Mouse (Mus musculus) c-Kit-negative CD71-positive TER-119-positive erythroid progenitor cells, embryonic 14.5 days (primary cell): ENCODE results near the gene Bcl2l10.

Experiments used
- DNase-seq: peaks from one replicate; pipeline ENCODE4 v3.0.0-alpha.2; 2013; ENCODE audit warnings: low read depth, low spot score

Bcl2l10 gene

DNA sequence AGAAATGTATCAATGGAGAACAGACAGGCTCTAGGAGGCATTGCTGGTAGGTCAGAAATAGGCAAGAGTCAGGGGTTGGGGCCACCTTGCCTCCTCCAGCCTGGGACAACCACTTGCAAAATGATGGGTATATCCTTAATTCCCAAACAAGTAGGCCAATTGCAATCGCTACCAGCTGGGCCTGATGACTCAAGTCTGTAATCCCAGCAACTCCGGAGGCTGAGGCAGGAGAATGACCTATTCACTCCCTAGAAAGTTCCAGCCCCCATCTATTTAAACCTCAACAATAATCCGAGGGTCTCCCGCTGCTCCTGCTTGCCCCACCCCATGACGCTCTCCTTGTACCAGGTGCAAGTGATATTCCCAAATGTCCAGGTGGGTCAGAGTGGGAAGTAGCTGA is at the start of gene Bcl2l10:
Bcl2l10 (plus strand) TSS at position 301 of the 400 bp plus-strand sequence.
- no peak for DNase-seq

DNA sequence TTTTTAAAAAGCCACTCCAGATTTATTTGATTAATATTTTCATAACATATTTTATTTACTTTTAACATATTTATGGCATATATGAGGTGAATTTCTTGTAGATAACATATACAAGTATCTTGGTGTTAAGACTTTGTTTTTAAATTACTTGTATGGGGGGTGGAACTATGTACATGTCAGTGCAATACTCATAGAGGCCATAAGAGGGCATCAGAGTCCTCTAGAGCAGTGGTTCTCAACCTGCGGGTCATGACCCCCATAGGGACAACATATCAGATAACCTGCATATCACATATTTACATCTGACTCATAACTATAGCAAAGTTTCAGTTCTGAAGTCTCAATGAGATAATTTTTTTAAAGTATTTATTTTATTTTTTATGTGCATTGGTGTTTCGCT is 48.2 kb upstream of the Bcl2l10 start:
- no peak for DNase-seq

DNA sequence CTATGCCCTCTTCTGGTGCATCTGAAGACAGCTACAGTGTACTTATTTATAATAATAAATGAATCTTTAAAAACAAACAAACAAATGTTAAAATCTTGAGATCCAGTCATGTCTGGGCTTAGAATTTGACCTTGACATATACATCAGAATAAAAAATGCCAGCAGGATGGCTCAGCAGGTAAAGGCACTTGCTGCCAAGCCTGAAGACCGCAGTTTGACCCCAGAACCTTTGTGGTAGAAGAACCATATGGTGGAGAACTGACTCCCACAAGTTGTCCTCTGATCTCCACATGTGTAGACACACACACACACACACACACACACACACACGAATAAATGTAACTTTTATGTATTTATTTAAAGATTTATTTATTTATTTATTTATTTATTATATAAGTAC is 44.5 kb upstream of the Bcl2l10 start:
- no peak for DNase-seq

DNA sequence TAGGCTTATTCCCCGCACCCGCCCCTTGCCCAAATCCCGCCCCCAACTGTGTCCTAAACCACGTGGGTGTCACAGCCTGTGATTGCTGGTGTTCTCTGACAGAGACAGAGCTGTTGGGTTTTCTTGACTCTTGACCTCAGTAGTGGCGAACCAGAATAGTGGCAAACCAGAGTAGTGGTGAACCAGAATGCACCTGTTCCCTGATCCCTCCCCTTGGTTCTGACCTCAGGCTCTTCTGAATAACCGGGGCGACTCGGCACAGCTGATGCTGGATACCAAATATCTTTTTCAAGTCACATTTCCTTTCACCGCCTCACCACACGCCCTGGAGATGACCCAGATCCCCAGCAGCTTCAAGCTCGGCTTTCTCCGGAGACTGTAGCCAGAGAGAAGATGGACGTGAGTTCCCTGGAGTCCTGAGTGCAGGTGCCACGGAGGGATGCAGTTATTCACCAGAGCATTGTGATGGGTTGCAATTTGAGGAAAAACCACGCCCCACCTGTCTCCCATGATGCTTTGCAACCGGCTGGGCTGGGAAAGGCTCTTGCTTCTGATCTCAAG is 43.8 kb upstream of the Bcl2l10 start:
- no peak for DNase-seq

DNA sequence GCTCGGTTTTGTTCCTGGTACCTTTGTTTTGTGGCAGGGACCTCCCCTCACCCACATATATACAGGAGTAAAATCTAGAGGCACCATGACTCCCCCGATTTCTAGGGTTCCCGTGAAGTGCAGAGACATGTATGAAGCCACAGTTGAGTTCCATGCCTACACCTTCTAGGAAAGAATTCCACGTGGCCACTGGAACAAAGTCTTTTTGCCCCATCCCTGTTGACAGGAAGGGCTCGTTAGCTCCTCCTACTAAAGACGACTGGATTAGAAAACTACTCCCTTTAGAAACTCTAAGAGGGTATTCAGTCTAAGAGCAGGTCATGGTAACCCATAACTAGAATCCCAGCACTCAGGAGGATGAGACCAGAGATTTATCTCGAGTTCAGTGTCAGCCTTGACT is 43.3 kb upstream of the Bcl2l10 start:
- DNase-seq: no peak

DNA sequence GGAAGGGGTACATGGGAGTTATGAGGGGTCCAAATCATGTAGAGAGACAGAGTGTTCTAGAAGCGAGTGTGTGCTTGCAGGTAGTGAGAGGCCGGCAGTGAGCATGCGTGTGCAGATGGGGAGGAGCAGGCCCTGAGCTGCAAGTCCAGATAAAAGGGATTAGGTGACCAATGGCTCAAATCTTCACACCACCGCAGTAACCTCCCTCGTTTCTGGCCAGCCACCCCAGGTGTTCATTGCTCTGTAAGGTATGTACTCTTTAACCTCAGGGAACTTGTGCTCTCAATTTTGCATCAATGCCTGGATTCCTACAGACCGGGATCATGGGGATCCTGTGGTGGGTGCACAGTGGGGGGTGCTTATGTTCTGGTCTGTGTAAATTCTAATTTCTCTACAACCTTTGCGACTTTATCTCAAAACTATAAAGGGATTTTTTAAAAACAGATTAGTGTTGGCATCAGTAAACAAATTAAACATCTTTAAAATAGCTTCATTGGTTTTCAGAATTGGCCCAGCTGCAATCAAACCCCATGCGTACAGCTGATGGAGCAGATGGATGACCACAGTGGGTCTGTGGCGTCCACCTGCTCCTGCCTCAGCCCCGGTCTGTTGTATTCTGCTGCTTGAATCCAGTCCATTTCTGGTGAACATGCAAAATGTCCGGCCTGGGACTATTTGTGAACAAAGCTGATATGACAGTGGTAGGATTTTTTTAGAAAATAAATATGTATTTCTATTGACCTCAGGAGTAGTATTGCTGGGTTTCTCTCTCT is 41.2 kb upstream of the Bcl2l10 start, which contains the start of gene Gnb5:
Gnb5 (plus strand) TSS at position 163 of the 773 bp plus-strand sequence.
- DNase-seq: no peak

DNA sequence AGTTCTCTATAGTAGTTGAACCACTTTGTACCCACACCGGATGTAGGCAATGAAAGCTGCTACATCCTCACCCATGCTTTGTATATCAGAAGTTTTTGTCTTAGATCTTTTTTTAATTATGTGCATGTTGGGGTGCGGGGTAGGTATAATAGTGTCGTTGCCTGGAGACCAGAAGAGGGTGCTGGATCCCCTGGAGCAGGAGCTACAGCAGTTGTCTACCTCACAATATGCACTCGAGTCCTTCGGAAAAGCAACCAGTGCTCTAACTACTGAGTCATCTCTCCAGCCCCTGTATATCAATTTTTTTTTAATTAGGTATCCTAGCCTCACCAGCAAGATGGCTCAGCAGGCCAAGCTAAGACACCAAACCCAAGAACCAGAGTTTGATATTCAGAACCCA is 40.5 kb upstream of the Bcl2l10 start:
- DNase-seq: no peak

DNA sequence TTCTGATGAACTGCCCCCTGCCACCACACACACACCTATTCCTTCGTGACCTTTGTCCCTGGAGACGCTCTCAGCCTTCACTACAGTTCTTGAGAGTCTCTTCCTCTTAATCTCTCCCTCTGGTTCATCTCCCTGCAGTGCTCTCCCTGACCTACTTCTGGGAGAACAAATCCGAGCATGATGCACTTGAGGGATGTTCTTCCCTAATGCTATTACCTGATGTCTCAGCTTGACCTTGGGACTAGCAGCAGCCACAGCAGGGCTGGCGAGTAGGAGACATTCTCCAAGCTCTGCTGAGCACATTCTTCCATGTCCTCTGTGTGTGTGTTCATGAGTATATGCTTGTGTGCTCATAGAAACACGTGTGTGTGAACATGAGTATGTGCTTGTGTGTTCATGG is 38.9 kb upstream of the Bcl2l10 start:
- DNase-seq: no peak

DNA sequence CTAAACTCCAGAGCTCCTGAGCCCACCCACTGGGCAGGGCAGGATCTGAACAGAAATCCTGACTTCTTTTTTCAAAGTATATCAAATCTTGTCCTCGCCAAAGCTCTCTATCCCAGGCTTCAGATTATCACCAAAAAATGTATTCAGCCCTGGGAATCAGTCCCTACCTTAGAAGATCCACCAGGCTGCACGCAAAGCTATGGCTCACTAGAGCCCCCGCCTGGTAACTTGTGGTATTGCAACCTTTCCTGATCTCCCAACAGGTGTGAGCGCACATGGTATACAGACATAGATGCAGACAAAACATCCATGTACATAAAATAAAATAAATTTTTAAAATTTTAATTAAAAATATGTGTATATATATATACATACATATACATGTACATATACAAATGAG is 35.5 kb upstream of the Bcl2l10 start:
- peak; percentile 43 for DNase-seq

DNA sequence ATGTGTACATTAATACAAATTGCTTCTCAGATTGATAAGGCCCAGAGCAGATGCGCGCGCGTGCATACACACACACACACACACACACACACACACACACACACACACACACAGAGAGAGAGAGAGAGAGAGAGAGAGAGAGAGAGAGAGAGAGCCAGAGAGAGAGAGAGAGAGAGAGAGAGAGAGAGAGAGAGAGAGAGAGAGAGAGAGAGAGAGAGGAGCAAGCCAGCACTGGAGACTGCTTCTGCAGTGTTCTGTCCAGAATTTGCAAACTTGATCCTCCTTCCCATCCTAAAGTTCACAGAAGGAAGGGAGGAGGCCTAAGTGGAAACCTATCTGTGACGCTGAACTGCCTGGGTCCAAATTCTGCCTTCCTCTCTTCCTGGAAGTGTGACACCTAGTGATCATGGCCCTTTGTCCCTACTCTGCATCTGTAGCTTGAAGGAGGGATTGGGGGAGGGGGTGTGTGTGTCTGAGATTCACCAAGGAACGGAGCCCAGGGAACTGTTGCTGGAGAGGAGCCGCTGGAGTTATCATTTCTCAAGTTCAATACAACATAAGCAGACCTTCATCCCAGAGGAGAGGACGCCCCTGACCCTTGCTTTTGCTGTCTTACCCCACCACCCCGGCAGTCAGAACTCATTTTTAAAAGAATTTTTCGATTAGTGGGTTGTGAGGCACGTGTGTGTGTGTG is 34.3 kb upstream of the Bcl2l10 start:
- no peak for DNase-seq

DNA sequence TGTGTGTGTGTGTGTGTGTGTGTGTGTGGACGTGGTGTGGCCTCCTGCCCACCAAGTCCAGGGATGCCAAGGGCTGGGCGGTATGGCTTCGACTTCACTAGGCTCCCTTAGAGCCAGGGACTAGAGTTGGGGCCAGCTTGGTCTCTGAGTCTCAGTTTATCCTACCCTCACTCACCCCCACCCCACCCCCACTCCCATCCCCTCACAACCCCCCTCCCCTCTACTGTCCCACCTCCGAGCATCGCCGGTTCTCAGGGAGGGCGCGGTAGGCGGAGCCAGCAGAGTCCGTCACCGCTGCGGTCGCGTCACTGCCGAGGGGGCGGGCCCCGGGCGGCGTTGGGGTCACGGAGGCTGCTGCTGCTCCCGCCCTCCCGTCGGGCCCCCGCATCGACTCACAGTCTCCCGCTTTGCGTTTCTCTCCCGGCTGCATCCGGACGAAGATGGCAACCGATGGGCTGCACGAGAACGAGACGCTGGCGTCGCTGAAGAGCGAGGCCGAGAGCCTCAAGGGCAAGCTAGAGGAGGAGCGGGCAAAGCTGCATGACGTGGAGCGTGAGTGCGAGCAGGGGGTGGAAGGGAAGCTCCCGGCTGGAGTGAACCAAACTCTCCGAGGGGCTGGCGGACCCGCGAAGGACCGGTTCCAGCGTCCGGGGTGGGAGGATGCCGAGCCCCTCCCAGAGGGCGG is 33.6 kb upstream of the Bcl2l10 start:
- DNase-seq: no peak

DNA sequence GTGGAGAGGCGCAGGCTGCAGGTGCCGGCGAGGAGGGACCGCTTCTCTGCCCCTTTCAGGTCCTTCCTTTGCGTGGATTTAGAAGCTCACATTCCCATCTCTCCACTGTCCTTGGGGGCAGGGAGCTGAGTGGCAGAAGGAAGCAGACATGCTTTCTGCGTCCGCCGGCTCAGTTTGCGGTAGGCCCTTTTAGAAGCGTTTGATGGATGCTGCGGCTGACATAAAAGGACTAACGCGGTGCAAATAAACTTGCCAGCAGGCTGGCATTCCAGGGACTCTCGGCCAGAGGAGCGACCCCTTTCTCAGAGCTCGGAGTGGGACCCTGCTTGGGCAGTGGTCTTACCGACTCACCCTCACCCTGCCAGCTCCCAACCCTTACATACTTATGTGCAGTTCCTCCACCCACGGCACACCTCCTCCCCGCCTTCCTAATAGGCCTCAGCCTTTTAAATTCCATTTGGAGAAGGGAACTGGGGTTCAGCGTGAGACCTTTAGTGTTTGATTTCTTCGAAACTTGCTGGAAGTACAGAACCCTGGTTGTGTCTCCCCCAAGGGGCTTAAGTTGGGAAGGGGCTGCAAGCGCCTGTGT is 32.9 kb upstream of the Bcl2l10 start:
- no peak for DNase-seq

DNA sequence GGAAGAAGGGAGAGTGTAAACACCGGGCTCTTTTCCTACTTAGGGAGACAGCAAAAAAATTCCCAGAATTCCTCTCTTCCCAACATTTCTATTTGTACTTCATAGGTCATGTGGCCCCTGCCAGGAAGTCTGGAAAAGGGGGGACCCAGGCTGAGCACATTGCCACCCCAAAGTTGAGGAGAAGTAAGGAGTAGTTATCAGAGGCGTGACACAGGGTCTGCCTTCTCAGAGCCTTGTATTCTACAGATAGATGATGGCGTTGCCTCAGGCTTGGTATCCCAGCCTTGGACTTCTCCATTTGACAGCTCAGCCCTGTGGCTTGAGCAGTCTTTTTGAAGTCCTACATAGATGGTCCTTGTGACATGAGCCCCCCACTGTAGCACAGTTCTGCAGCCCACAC is 32.3 kb upstream of the Bcl2l10 start:
- DNase-seq: no peak

DNA sequence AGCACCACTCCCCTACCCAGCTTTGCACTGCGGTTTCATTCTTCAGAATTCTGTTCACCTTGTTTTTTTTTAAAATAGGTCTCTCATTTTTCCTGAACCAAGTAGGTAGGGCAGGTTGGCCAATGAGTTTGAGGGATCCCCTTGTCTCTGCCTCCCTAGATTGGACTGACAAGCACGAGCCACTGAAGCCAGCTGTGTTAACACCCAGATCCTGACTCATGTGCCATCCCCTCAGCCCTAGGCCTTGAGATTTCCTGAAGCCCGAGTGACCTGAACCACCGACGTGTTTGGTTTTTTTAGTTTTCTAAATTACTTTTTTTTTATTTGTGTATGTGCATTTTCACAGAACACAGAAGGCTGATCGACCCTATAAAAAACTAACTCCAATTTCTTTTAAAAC is 30.8 kb upstream of the Bcl2l10 start:
- DNase-seq: no peak

DNA sequence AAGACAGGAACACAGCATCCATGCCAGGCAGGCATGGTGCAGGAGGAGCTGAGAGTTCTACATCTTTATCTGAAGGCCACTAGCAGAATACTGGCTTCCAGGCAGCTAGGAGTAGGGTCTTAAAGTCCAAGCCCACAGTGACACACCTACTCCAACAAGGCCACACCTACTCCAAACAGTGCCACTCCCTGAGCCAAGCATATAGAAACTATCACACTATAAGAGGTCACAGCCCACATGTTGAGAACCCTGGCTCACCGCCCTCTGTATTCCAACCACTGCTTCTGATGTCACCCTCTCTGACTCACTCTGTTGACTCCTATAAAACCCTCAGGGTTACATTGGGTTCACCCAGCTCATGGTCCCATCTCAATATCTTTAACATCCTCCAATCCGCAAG is 29.4 kb upstream of the Bcl2l10 start:
- no peak for DNase-seq

DNA sequence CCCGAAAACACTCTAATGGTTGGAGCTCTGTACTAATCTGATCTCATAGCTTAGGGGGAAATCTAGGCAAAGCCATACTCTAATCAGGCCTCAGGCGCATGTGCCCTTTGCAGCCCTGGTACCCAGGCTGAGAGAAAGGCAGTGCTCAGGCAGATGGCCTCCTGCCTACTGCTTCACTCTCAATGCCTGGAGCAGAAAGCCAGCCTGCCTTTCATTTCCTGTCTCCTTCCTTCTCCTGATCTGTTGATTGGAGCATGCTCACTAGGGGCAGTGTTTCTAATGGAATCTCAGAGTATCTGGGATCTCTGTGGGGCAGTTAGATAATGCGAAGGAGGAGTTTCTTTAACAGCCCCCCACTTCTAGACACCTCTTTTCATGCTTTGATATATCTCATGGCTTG is 28.2 kb upstream of the Bcl2l10 start:
- no peak for DNase-seq

DNA sequence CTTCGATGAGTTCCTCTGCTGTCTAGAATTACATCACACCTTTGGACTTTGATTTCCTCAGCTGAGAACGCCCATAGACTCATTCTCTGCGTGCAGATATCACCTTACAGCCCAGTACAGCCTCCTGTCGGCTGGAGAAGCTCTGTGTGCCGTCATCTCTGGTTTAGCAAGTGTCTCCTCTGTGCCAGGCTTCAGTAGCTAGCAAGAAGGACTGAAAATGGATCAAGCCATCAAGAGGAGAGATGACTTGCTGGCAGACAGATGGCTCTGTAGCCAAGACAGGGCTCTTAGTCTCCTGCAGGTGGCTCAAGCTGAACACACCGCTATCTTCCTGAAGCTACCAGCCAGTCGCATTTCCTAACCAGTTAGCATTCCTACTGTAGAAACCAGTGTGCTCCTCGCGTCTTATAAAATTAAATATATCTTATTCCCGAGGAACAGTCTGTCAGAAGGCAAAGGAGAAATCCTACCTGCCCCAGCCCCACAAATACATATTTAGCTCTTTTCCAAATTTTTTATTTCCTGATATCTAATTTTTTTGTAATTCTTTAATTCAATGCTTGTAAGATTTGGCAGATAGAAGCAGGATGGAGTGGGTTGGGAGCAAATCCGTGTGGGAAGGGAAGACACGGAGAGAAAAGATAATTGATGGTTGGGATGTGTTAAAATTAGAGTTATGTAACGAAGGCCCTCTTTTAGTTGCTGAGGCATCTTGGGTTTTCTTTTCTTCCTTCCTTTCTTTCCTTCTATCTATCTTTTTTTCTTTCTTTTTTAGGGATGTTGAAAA is 25.3 kb upstream of the Bcl2l10 start:
- DNase-seq: no peak

DNA sequence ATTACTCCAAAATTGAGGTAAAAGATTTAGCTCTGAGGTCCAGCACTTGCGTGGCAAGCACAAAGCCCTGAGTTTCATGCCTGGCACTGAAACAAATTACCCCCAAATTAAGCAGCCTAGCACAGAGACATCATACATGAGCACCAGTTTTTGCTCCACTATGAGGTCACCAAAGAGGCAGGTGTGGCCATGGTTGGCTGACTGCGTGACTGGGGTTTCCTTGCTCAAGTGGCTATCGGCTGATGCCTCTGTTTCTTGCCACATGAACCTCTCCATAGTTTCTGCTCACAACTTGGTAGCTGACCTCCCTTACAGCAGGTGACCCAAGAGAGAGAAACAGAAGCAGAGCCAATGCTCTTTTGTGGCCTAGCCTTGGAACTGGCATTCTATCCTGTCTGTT is 19.5 kb upstream of the Bcl2l10 start:
- DNase-seq: no peak

DNA sequence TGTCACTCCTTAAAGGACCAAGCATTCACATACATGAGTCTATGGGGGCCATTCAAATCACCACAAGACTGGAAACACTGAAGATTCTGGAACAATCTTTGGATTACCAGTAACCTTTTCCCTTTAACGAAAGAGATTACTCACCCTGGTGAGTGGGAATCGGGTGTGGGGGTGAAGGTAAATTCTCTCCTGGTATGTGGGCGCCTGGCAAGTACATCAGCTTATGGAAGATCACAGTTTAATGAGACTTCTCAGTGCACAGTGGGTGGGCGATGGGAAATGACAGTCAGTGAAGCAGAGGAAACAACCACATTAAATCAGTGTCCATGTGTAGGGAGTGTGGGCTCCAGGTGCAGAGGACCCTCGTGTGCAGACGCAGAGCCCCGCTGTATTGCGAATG is 16.7 kb upstream of the Bcl2l10 start:
- no peak for DNase-seq

DNA sequence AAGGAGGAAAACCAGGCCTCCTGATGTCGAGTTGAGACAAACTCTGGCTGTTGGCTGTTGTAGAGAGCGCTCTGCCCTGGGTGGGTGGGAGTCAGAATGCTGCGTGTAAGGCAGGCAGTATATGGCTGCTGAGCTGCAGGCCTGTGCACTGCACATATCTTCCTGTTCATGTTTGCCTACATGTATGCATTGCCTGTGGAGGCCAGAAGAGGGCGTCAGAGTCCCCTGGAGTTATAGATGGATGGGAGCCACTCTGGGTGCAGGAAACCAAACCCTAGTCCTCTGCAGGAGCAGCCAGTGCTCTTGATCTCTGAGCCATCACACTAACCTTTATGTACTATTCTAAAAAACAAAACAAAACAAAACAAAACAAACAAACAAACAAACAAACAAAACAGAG is 13.1 kb upstream of the Bcl2l10 start:
- no peak for DNase-seq

DNA sequence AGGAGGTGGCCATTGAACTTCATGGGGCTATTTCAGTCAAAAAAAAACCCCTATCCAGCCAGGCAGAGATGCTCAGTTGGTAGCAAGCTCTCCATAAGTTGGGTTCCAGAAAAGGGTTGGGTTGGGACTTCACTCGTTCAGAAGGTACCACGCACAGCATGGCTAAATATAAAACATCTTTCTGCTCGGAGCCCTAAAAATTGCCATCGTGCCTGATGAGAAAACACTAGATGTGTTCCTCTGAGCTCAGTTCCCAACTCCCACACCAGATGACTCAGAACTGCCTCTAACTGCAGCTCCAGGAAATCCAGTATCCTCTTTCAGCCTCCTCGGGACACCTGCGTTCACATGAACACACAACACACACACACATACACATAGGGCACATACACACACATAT is 9.5 kb upstream of the Bcl2l10 start:
- no peak for DNase-seq
